Mouse (Mus musculus) forebrain, postnatal 0 days (tissue): ENCODE data around the gene Tbkbp1. TPM values are rescaled to one million over a fixed set of nuclear protein-coding genes. Genes with fewer than 3 reads are reported as not detected.
A peak's percentile ranks its signal among the peaks of the same experiment; 100 is the strongest.

Experiments used
- ATAC-seq: fragments of 200-750 bp; cut with Nextera tagmentation; 2 replicates; pipeline ENCODE4 v1.8.0; 2017; ENCODE audit warnings: mild to moderate bottlenecking, moderate library complexity
- DNase-seq: peaks from one replicate; pipeline ENCODE4 v3.0.0-alpha.2; 2015
- H3K27ac ChIP-seq: fragments of 300-500 bp; sonication (generic); 2 replicates; pipeline ENCODE4 v1.5.1; 2014; ENCODE audit warnings: low read depth, mild to moderate bottlenecking, antibody characterized with exemption, low read length, moderate library complexity, mixed read lengths
- H3K27me3 ChIP-seq: fragments of 300-500 bp; sonication (generic); 2 replicates; pipeline ENCODE4 v1.6.1; 2014; ENCODE audit warnings: mild to moderate bottlenecking, low read length, mixed read lengths; ENCODE audit not compliant: insufficient read depth
- H3K36me3 ChIP-seq: fragments of 300-500 bp; sonication (generic); 2 replicates; pipeline ENCODE4 v1.6.1; 2014; ENCODE audit warnings: mild to moderate bottlenecking, moderate library complexity; ENCODE audit not compliant: insufficient read depth
- H3K4me1 ChIP-seq: fragments of 300-500 bp; sonication (generic); 2 replicates; pipeline ENCODE4 v1.6.1; 2014; ENCODE audit warnings: antibody characterized with exemption; ENCODE audit not compliant: insufficient read depth
- H3K4me2 ChIP-seq: fragments of 300-500 bp; sonication (generic); 2 replicates; pipeline ENCODE4 v1.6.1; 2014; ENCODE audit warnings: low read depth, mild to moderate bottlenecking, moderate library complexity
- H3K4me3 ChIP-seq: fragments of 300-500 bp; sonication (generic); 2 replicates; pipeline ENCODE4 v1.5.1; 2014; ENCODE audit warnings: low read depth, low read length, mixed read lengths
- H3K9ac ChIP-seq: fragments of 300-500 bp; sonication (generic); 2 replicates; pipeline ENCODE4 v1.6.1; 2014; ENCODE audit warnings: mild to moderate bottlenecking
- H3K9me3 ChIP-seq: fragments of 300-500 bp; sonication (generic); 2 replicates; pipeline ENCODE4 v1.6.1; 2016; ENCODE audit warnings: low read length
- CTCF ChIP-seq: sonication (generic); IDR thresholded peaks from 2 replicates; pipeline ENCODE4 v1.5.1; 2016; ENCODE audit warnings: antibody characterized with exemption, control low read depth, low read depth
- WGBS: fragments of 180-500 bp; shearing (Covaris S2); extraction: QIAGEN DNeasy Blood & Tissue Kit; methylation state at CpG from one replicate; pipeline ENCODE4 v1.1.7; 2014; 5-methylcytosine and 5-hydroxymethylcytosine counted together
- polyA plus RNA-seq: library from polyadenylated mRNA; unstranded; fragments of >200 nt; fragmentation: Nextera tagmentation; extraction: Ambion mirVana; gene quantifications from 2 replicates; pipeline ENCODE4 v1.2.1, GENCODE M21; 2015
- total RNA-seq: library from RNA; depleted of rRNA; stranded (reverse); fragments of >200 nt; gene quantifications from 2 replicates; pipeline ENCODE4 v1.2.3, GENCODE M21; 2014

Gene Tbkbp1
- total and polyA plus RNA-seq, 2 experiments from 2014 or later: 9.9 to 36.4 TPM

DNA sequence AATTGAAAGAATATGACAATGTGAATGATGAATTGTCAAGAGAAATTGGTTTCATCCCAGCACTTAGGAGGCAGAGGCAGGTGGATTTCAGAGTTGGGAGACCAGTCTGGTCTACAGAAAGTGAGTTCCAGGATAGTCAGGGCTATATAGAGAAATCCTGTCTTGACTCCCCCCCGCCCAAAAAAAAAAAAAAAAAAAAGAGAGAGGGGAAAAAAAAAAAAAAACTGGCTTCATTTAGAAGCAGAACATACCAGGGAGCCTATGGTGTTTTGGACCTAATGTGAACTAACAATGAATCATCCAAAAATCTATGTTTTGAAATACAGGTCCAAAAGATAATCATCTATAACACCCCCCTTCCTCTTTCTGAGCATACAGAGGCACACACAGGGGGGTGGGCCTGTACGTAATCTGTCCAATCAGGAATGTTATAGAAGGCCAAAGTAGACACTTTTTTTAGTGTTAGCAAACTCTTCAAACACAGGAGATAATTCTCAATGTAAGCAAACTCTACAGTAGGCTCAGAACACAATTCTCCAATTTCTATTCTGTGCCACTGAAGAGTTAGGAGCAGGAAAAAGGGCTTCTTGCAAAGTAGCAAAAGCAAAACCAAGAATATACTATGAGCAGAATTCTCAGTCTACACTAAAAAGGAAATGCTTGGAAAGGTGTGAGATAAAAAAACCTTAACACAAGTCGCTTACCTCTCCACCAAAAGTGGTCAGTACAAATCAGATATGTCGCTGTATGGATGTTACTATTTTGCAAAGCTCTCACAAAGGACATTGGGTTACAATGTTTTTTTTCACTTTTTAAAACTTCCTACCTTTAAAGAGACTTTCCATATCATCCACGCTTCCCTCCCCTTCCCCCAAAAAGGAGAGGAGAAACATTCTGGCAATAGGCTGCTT, 34.7 kb upstream of the Tbkbp1 start:
- peaks cover 38% of the 10 kb centered on the region for H3K36me3 ChIP-seq
- peak overlapping the region; percentile 86; the same call in 1 of the 2 replicates for H3K4me3 ChIP-seq
- no peaks in the 10 kb centered on the region for H3K27me3 ChIP-seq
- no peak for ATAC-seq
- no peak for TF ChIP-seq CTCF
- 58% methylated on average over 5 of the region's 5 CpGs for WGBS
- H3K9ac ChIP-seq: no peak overlapping the region
- no peaks in the 10 kb centered on the region for H3K9me3 ChIP-seq
- H3K4me1 ChIP-seq: no peaks in the 10 kb centered on the region
- DNase-seq: no peak
- H3K4me2 ChIP-seq: peak overlapping the region; percentile 66
- no peak overlapping the region for H3K27ac ChIP-seq

DNA sequence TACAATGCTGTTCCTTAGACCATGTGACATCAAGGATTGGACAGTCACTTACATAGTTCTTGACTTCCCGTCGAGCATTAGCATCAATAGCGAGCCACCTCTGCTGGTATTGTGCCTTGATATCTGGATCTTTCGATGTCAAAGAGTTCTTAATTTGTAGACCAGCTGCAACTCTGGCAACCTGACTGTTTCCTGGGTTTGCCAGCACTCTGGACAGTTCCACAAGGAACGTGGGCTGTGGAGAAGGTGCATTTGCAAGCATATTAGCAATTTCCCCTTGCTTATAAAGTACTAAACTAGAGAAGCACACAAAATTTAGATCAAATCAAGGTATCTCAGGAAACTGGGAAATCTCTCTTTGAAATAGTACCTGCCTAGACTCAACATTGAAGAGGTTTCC, 33.6 kb upstream of the Tbkbp1 start:
- no peaks in the 10 kb centered on the region for H3K27me3 ChIP-seq
- H3K4me3 ChIP-seq: no peak overlapping the region
- ATAC-seq (no peak), DNase-seq (no peak)
- H3K9me3 ChIP-seq: no peaks in the 10 kb centered on the region
- TF ChIP-seq CTCF: no peak
- H3K4me1 ChIP-seq: no peaks in the 10 kb centered on the region
- H3K9ac ChIP-seq: no peak overlapping the region
- WGBS: 72% methylated on average over 5 of the region's 5 CpGs
- H3K4me2 ChIP-seq: no peak overlapping the region
- no peak overlapping the region for H3K27ac ChIP-seq
- H3K36me3 ChIP-seq: peaks cover 49% of the 10 kb centered on the region

DNA sequence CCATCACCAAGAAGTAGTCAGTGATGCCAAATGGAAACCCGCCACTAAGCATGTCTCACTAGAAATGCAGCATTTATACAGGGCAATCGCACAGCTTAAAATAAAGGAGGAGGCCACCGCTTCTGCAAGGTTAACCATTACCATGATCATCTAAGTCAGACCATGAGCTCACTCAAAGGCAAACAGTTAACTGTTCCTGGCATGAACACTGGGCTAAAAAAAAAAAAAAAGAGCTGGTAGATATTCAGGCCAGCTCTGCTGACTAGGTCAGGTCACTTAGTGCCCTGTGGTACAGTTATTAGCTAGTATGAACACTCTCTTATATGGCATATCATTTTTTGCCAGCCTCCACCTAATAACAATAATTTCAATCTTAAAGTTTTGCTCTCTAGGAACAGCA, 31.2 kb upstream of the Tbkbp1 start:
- Histone ChIP-seq H3K27me3 (no peaks in the 10 kb centered on the region), H3K4me2 (no peak overlapping the region), H3K27ac (no peak overlapping the region), H3K9me3 (no peaks in the 10 kb centered on the region), H3K4me1 (no peaks in the 10 kb centered on the region), H3K4me3 (no peak overlapping the region), H3K9ac (no peak overlapping the region), H3K36me3 (peaks cover 70% of the 10 kb centered on the region)
- 88% methylated on average over 3 of the region's 3 CpGs for WGBS
- DNase-seq (no peak), ATAC-seq (no peak)
- TF ChIP-seq CTCF: no peak

DNA sequence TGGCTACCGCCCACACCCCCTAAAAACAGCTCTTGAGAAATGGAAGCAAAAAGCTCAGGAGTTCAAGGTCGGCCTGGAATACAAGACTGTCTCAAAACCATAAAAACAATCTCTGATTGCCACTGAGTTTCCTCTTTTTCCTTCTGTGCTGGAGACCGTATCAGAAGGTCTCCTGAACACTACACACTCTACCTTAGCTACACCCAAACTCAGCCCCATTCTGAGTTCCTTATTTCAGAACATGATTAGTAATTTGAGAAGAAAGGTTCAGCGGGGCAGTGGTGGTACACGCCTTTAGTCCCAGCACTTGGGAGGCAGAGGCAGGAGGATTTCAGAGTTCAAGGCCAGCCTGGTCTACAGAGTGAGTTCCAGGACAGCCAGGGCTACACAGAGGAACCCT, 29.8 kb upstream of the Tbkbp1 start:
- H3K4me3 ChIP-seq: no peak overlapping the region
- ATAC-seq (no peak), DNase-seq (no peak)
- no peak overlapping the region for H3K4me2 ChIP-seq
- H3K9me3 ChIP-seq: no peaks in the 10 kb centered on the region
- whole genome bisulfite sequencing: 89% methylated on average over 5 of the region's 5 CpGs
- peaks cover 79% of the 10 kb centered on the region for H3K36me3 ChIP-seq
- TF ChIP-seq CTCF: no peak
- H3K9ac ChIP-seq: no peak overlapping the region
- no peak overlapping the region for H3K27ac ChIP-seq
- no peaks in the 10 kb centered on the region for H3K4me1 ChIP-seq
- no peaks in the 10 kb centered on the region for H3K27me3 ChIP-seq

DNA sequence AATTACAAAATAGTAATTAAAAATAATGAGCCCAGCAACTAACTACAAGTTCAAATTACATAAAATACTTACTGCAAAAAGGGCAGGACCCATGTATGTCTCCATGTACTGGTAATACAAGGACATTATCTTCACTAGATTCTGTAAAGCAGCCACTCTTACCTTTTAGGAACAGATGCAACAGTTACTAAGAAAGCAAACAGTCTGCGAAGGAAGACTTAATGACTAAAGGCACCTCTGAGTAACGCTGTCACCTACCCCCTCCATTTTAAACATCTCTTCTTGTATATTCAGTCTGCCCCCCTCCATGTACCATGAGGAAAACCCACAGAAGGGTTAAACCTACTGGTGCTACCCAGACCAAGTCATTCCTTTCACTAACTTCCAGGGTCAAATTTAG, 26.9 kb upstream of the Tbkbp1 start:
- WGBS: 97% methylated on average over 2 of the region's 2 CpGs
- H3K27ac ChIP-seq: no peak overlapping the region
- peaks cover 89% of the 10 kb centered on the region for H3K36me3 ChIP-seq
- H3K4me1 ChIP-seq: no peaks in the 10 kb centered on the region
- ATAC-seq: no peak
- no peak for TF ChIP-seq CTCF
- H3K9ac ChIP-seq: no peak overlapping the region
- no peak for DNase-seq
- H3K4me3 ChIP-seq: no peak overlapping the region
- no peaks in the 10 kb centered on the region for H3K9me3 ChIP-seq
- H3K27me3 ChIP-seq: no peaks in the 10 kb centered on the region
- no peak overlapping the region for H3K4me2 ChIP-seq

DNA sequence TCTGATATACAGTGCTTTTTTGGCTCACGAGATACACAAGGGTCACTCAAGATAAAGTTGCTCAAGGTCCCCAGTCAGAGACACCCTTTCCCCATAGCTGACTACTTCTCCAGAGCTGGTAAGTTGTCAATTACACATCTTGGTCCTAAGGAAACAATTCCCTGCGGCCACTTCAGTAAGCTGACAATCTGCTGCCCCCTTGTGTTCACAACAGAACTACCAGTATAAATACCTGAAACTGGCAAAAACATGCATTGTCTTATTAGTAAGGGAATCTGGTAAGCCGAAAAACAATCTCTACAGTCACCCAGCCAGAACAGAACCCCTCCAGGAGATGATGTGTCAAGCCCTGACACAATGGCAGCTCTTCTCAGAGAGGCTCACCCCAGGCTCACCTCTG, 25.6 kb upstream of the Tbkbp1 start:
- H3K4me1 ChIP-seq: no peaks in the 10 kb centered on the region
- H3K27me3 ChIP-seq: no peaks in the 10 kb centered on the region
- H3K36me3 ChIP-seq: peaks cover 89% of the 10 kb centered on the region
- no peak overlapping the region for H3K4me3 ChIP-seq
- no peaks in the 10 kb centered on the region for H3K9me3 ChIP-seq
- H3K9ac ChIP-seq: no peak overlapping the region
- peak; percentile 73 for TF ChIP-seq CTCF
- H3K27ac ChIP-seq: no peak overlapping the region
- DNase-seq (peak; percentile 60), ATAC-seq (no peak)
- 42% methylated on average over 3 of the region's 3 CpGs for WGBS
- H3K4me2 ChIP-seq: no peak overlapping the region

DNA sequence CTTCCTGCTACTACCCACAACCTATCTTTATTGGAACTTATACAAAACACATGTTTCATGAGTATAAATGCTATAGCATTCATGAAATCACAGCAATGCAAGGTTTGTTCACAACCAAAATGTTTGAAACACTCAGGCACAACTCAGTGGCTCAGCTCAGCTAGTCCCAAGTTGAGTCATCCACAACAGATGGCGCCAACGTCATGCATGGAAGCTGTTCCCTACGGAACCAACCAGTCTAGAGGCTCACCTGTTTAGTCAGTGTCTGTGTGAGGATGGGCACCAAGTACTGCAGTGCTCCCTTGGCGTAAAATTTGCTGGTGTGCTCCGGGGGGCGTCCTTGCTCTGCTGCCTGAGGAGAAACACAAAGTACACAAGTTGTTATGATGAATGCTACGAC, 24.2 kb upstream of the Tbkbp1 start:
- WGBS: 90% methylated on average over 7 of the region's 7 CpGs
- H3K27me3 ChIP-seq: no peaks in the 10 kb centered on the region
- no peaks in the 10 kb centered on the region for H3K9me3 ChIP-seq
- H3K27ac ChIP-seq: no peak overlapping the region
- H3K36me3 ChIP-seq: peaks cover 89% of the 10 kb centered on the region
- no peaks in the 10 kb centered on the region for H3K4me1 ChIP-seq
- H3K4me3 ChIP-seq: no peak overlapping the region
- no peak for ATAC-seq
- no peak overlapping the region for H3K4me2 ChIP-seq
- no peak for DNase-seq
- no peak overlapping the region for H3K9ac ChIP-seq
- no peak for TF ChIP-seq CTCF
